Mouse (Mus musculus) limb, embryonic 15.5 days (tissue): ENCODE measurements around the gene Klk1b24. TPM values are rescaled to one million over a fixed set of nuclear protein-coding genes. Genes with fewer than 3 reads are reported as not detected.
"Not testable (repeated sequence)": the region's sequence is repeated elsewhere in the genome, so short reads cannot be mapped to it uniquely, and the experiment has no call there.

Experiments used
- ATAC-seq: fragments of 200-750 bp; cut with Nextera tagmentation; 2 replicates; pipeline ENCODE4 v1.8.0; 2017; ENCODE audit warnings: low read depth, moderate TSS enrichment; ENCODE audit not compliant: insufficient number of reproducible peaks, low FRiP score, low TSS enrichment
- H3K27ac ChIP-seq: fragments of 300-500 bp; sonication (generic); 2 replicates; pipeline ENCODE4 v1.5.1; 2015; ENCODE audit warnings: moderate library complexity, mild to moderate bottlenecking, inconsistent platforms
- H3K27me3 ChIP-seq: fragments of 300-500 bp; sonication (generic); 2 replicates; pipeline ENCODE4 v1.6.1; 2015; ENCODE audit warnings: inconsistent platforms
- H3K36me3 ChIP-seq: fragments of 300-500 bp; sonication (generic); 2 replicates; pipeline ENCODE4 v1.6.1; 2015; ENCODE audit warnings: inconsistent platforms
- H3K4me1 ChIP-seq: fragments of 300-500 bp; sonication (generic); 2 replicates; pipeline ENCODE4 v1.6.1; 2015; ENCODE audit warnings: inconsistent platforms
- H3K4me2 ChIP-seq: fragments of 300-500 bp; sonication (generic); 2 replicates; pipeline ENCODE4 v1.6.1; 2015; ENCODE audit warnings: mild to moderate bottlenecking, inconsistent platforms
- H3K4me3 ChIP-seq: fragments of 300-500 bp; sonication (generic); 2 replicates; pipeline ENCODE4 v1.5.1; 2015; ENCODE audit warnings: mild to moderate bottlenecking, inconsistent platforms
- H3K9ac ChIP-seq: fragments of 300-500 bp; sonication (generic); 2 replicates; pipeline ENCODE4 v1.6.1; 2015; ENCODE audit warnings: inconsistent platforms
- H3K9me3 ChIP-seq: fragments of 300-500 bp; sonication (generic); 2 replicates; pipeline ENCODE4 v1.6.1; 2016; ENCODE audit warnings: inconsistent platforms
- WGBS: fragments of 180-500 bp; shearing (Covaris S2); methylation state at CpG from one replicate; pipeline ENCODE4 v1.1.7; 2015; 5-methylcytosine and 5-hydroxymethylcytosine counted together
- polyA plus RNA-seq: library from polyadenylated mRNA; unstranded; fragments of >200 nt; fragmentation: Nextera tagmentation; extraction: Ambion mirVana; gene quantifications from 2 replicates; pipeline ENCODE4 v1.2.1, GENCODE M21; 2015

The Klk1b24 gene
- not detected in 2 replicates for polyA plus RNA-seq

DNA sequence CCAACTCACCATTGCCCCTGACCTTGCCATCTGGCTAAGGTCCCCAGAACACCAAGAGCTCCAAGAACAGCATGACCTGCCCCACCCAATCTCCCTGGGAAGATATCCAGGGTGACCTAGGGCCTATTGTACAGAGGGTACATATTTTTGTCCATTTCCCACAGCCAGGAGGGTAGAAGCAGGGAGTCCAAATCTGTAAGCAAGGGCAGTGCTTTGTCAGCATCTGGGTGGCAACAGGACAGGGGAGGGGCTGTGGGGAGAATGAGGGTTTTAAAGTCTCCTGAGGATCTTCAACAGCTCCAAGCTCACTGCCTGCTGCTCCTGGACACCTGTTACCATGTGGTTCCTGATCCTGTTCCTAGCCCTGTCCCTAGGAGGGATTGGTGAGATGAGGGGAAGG lies at the start of gene Klk1b24:
Gene Klk1b24 (plus strand): TSS at position 301 of the 400 bp plus-strand sequence.
- not testable (repeated sequence) for H3K9me3 ChIP-seq, H3K36me3 ChIP-seq, ATAC-seq, H3K27me3 ChIP-seq, H3K4me2 ChIP-seq, H3K9ac ChIP-seq, H3K4me3 ChIP-seq, H3K27ac ChIP-seq, H3K4me1 ChIP-seq

DNA sequence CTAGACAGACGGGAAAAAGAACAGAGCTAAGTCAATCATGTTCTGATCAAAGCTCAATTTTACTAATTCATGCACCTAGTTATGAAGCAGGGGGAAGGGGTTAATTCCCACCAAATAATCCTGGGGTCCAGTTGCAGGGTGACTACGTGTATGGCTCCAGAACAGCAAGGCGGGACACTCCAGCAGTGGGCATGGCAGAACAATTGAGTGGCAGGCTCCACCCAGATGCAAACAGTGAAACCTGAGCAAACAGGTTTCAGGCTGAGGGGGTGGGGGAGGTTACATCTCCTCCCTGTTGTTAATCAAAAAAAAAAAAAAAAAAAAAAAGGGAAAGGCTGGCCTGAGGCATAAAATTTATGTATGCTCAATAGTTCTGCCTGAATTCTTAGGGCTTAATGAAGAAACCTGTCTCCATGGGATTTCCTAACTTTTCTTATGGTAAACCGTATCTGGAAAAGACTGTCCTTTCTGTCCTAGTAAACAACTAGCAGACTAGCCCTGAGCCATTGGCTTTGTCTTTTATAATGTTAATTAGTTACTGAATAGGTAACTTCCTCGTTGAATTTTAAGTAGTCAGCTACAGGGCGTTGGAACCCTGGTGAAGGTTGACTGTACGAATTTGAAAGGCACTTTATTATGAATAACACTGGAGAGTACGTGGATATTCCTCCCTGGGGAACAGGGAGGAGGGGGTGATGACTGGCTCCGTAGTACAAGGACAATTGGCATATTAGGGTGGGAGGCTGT lies 8.6 kb upstream of the Klk1b24 start:
- no peak for ATAC-seq
- no peak overlapping the region for H3K4me3 ChIP-seq
- H3K4me2 ChIP-seq, result no peak overlapping the region
- H3K36me3 ChIP-seq, result no peaks in the 10 kb centered on the region
- no peaks in the 10 kb centered on the region for H3K4me1 ChIP-seq
- H3K27ac ChIP-seq, result no peak overlapping the region
- WGBS, result 59% methylated on average over 9 of the region's 9 CpGs
- H3K27me3 ChIP-seq, result no peaks in the 10 kb centered on the region
- no peak overlapping the region for H3K9ac ChIP-seq
- H3K9me3 ChIP-seq, result no peaks in the 10 kb centered on the region

GRCm38 (mm10) chr7:44186516-44186915 lies 1.5 kb upstream of the Klk1b24 start:
- H3K4me2 ChIP-seq, H3K4me1 ChIP-seq, H3K27ac ChIP-seq, H3K4me3 ChIP-seq, H3K9ac ChIP-seq, H3K9me3 ChIP-seq, ATAC-seq, H3K36me3 ChIP-seq, H3K27me3 ChIP-seq: not testable (repeated sequence)
- 47% methylated on average over 8 of the region's 8 CpGs for WGBS

GRCm38 (mm10) chr7:44193466-44193865 lies 5.4 kb downstream of the Klk1b24 start:
- ATAC-seq, H3K27ac ChIP-seq, H3K9ac ChIP-seq, H3K4me1 ChIP-seq, H3K9me3 ChIP-seq, H3K36me3 ChIP-seq, H3K27me3 ChIP-seq, H3K4me3 ChIP-seq, H3K4me2 ChIP-seq: not testable (repeated sequence)
- WGBS, result 96% methylated on average over 1 of the region's 1 CpGs

DNA sequence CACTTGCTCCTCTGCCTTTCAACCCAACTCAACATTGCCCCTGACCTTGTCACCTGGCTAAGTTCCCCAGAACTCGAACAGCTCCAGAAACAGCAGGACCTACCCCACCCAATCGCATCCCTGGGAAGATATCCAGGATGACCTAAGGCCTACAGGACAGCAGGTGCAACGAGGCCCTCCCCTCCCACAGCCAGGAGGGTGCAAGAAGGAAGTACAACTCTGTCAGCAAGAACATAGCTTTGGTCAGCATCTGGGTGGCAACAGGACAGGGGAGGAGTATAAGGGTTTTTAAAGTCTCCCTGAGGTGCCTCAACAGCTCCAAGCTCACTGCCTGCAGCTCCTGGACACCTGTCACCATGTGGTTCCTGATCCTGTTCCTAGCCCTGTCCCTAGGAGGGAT lies 9.9 kb downstream of the Klk1b24 start, which contains the start of gene Klk1b3:
Gene Klk1b3 (plus strand): TSS at position 301 of the 400 bp plus-strand sequence.
- Histone ChIP-seq H3K36me3 (no peaks in the 10 kb centered on the region), H3K4me3 (no peak within 1 kb of the TSS), H3K9me3 (no peaks in the 10 kb centered on the region), H3K4me1 (no peaks in the 10 kb centered on the region), H3K27me3 (no peaks in the 10 kb centered on the region), H3K9ac (no peak within 1 kb of the TSS), H3K4me2 (no peak within 1 kb of the TSS), H3K27ac (no peak within 1 kb of the TSS)
- no peak for ATAC-seq
- WGBS, result 53% methylated on average over 3 of the region's 3 CpGs

DNA sequence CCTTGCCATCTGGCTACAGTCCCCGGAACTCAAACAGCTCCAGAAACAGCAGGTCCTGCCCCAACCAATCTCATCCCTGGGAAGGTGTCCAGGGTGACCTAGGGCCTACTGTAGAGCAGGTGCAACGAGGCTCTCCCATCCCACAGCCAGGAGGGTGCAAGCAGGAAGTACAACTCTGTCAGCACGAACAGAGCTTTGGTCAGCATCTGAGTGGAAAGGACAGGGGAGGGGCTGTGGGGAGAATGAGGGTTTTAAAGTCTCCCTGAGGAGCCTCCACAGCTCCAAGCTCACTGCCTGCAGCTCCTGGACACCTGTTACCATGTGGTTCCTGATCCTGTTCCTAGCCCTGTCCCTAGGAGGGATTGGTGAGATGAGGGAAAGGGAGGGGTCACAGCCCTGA lies 19.1 kb downstream of the Klk1b24 start, which contains the start of gene Klk1b4:
Gene Klk1b4 (plus strand): TSS at position 301 of the 400 bp plus-strand sequence.
- ATAC-seq, H3K4me1 ChIP-seq, H3K27me3 ChIP-seq, H3K4me2 ChIP-seq, H3K9ac ChIP-seq, H3K4me3 ChIP-seq, H3K9me3 ChIP-seq, H3K27ac ChIP-seq, H3K36me3 ChIP-seq: not testable (repeated sequence)
- WGBS, result 47% methylated on average over 3 of the region's 3 CpGs

- no peaks in the 10 kb centered on the region for H3K9me3 ChIP-seq
- H3K4me1 ChIP-seq, result no peaks in the 10 kb centered on the region
- no peak overlapping the region for H3K4me3 ChIP-seq
- H3K4me2 ChIP-seq, result no peak overlapping the region
- 83% methylated on average over 3 of the region's 3 CpGs for WGBS
- no peak overlapping the region for H3K9ac ChIP-seq
- no peaks in the 10 kb centered on the region for H3K36me3 ChIP-seq
- no peak for ATAC-seq
- no peaks in the 10 kb centered on the region for H3K27me3 ChIP-seq
- no peak overlapping the region for H3K27ac ChIP-seq
Measured at GRCm38 (mm10) chr7:44208307-44208706, 20.3 kb downstream of the Klk1b24 start.

DNA sequence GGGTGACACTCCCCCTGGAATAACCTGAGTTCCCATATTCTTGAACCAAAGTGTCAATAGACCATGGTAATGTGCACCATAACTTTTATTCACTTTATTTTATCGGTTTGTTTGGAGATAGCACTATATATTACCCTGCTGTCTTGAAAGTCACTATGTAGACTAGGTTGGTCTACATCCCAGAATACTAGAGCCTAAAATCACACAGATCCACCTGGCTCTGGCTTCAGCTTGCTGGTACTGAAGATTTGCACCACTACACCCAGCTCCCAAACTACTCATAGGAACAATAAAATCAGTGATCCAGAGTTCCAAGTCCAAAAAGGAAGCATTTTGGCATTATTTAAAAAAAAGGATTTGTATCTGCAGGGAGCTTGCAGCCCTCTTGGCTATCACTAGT lies 27.6 kb downstream of the Klk1b24 start, which contains the start of gene Klk1b5:
Gene Klk1b5 (plus strand): TSS at position 301 of the 400 bp plus-strand sequence.
- no peak for ATAC-seq
- Histone ChIP-seq H3K9ac (no peak within 1 kb of the TSS), H3K36me3 (no peaks in the 10 kb centered on the region), H3K4me3 (no peak within 1 kb of the TSS), H3K4me2 (no peak within 1 kb of the TSS), H3K4me1 (no peaks in the 10 kb centered on the region), H3K9me3 (no peaks in the 10 kb centered on the region), H3K27me3 (0 out of 2 replicates have a peak, but pooled peaks cover 2% of the 10 kb centered on the region), H3K27ac (no peak within 1 kb of the TSS)
- 72% methylated on average over 1 of the region's 1 CpGs for WGBS

DNA sequence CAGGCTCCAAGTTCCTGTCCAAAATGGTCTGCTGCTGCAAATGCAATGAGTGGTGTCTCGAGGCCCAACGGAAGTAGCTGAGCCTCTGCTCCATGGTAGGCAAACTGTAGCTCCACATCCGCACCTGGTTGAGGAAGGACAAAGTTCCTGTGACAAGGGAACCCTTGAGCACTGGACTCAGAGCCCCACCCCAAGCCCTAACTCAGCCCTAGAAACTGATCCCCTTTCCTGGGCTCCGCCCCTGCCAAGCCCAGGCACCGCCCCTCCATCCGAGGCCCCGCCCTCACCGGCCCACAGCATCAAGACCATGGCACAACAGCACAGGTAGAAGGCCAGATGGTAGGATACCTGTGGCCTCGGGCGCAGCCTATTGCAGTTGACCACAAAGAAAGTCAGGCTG lies 33.6 kb downstream of the Klk1b24 start:
- H3K27me3 ChIP-seq, H3K9me3 ChIP-seq, ATAC-seq, H3K4me2 ChIP-seq, H3K27ac ChIP-seq, H3K36me3 ChIP-seq, H3K4me1 ChIP-seq, H3K9ac ChIP-seq, H3K4me3 ChIP-seq: not testable (repeated sequence)
- WGBS, result 73% methylated on average over 9 of the region's 10 CpGs

- not testable (repeated sequence) for H3K4me2 ChIP-seq, H3K9ac ChIP-seq, H3K4me1 ChIP-seq, ATAC-seq, H3K9me3 ChIP-seq, H3K4me3 ChIP-seq, H3K27me3 ChIP-seq, H3K36me3 ChIP-seq, H3K27ac ChIP-seq
- WGBS, result 76% methylated on average over 6 of the region's 6 CpGs
Measured at GRCm38 (mm10) chr7:44222335-44222734, 34.3 kb downstream of the Klk1b24 start.

GRCm38 (mm10) chr7:44225076-44225475 lies 37.0 kb downstream of the Klk1b24 start, which contains the start of gene Klk1:
Klk1 (plus strand) TSS chr7:44225360.
- H3K4me2 ChIP-seq, result no peak within 1 kb of the TSS
- no peaks in the 10 kb centered on the region for H3K4me1 ChIP-seq
- no peak within 1 kb of the TSS for H3K9ac ChIP-seq
- H3K27me3 ChIP-seq, result no peaks in the 10 kb centered on the region
- no peaks in the 10 kb centered on the region for H3K36me3 ChIP-seq
- H3K4me3 ChIP-seq, result no peak within 1 kb of the TSS
- ATAC-seq, result no peak
- H3K9me3 ChIP-seq, result no peaks in the 10 kb centered on the region
- no peak within 1 kb of the TSS for H3K27ac ChIP-seq
- 35% methylated on average over 1 of the region's 1 CpGs for WGBS

DNA sequence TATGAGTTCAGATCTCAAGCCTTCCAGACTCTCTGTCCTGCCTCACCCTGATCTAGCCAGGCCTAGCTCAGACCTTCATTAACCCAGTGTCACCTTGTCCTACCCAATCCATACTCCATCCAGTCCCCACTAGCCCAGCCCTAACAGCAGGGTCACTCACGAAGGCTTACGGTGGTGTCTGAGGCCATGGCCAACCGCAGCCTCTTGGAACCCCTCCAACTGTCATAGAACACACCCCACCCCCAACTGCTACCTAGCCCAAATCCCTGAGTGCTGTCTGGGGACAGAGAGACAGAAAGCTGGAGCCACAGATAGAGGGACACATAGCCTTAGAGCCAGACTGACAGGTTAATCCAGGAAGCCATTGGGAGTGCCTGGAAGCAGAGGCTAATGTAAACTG lies 47.9 kb downstream of the Klk1b24 start, which contains the start of gene Gm36864:
Gene Gm36864 (plus strand): TSS at position 269 of the 400 bp plus-strand sequence.
- H3K4me2 ChIP-seq, result no peak within 1 kb of the TSS
- no peaks in the 10 kb centered on the region for H3K9me3 ChIP-seq
- no peak within 1 kb of the TSS for H3K4me3 ChIP-seq
- no peaks in the 10 kb centered on the region for H3K4me1 ChIP-seq
- no peak within 1 kb of the TSS for H3K27ac ChIP-seq
- no peak within 1 kb of the TSS for H3K9ac ChIP-seq
- no peaks in the 10 kb centered on the region for H3K36me3 ChIP-seq
- H3K27me3 ChIP-seq, result no peaks in the 10 kb centered on the region
- no peak for ATAC-seq
- WGBS, result 73% methylated on average over 3 of the region's 3 CpGs
